Mouse (Mus musculus) ES-Bruce4 (cell line): ENCODE data around the gene Ckap5. TPM values are rescaled to one million over a fixed set of nuclear protein-coding genes. Genes with fewer than 3 reads are reported as not detected.
"Not testable (repeated sequence)": the region's sequence is repeated elsewhere in the genome, so short reads cannot be mapped to it uniquely, and the experiment has no call there.

ENCODE experiments used
- H3K27ac ChIP-seq: 2 replicates; pipeline ENCODE4 v1.5.1; 2012; ENCODE audit warnings: low read length, inconsistent platforms; ENCODE audit not compliant: insufficient read depth
- H3K27me3 ChIP-seq: 2 replicates; pipeline ENCODE4 v1.6.1; 2012; ENCODE audit warnings: mild to moderate bottlenecking, low read length, inconsistent platforms; ENCODE audit not compliant: control insufficient read depth, poor library complexity, insufficient read depth, severe bottlenecking
- H3K36me3 ChIP-seq: 2 replicates; pipeline ENCODE4 v1.6.1; 2012; ENCODE audit warnings: inconsistent platforms, mild to moderate bottlenecking, low read length, moderate library complexity; ENCODE audit not compliant: control insufficient read depth, poor library complexity, insufficient read depth, severe bottlenecking
- H3K4me1 ChIP-seq: one replicate; pipeline ENCODE4 v1.8.1; 2011; ENCODE audit warnings: low read length; ENCODE audit not compliant: control insufficient read depth, insufficient read depth
- H3K4me3 ChIP-seq: 2 replicates; pipeline ENCODE4 v1.5.1; 2011; ENCODE audit warnings: low read depth, mild to moderate bottlenecking, low read length
- H3K9ac ChIP-seq: 2 replicates; pipeline ENCODE4 v1.6.1; 2012; ENCODE audit warnings: low read depth, mild to moderate bottlenecking, inconsistent platforms; ENCODE audit not compliant: poor library complexity, severe bottlenecking
- H3K9me3 ChIP-seq: replicated peaks from 2 replicates; pipeline ENCODE4 v1.6.1; 2012; ENCODE audit warnings: mild to moderate bottlenecking, low read length, inconsistent platforms; ENCODE audit not compliant: control insufficient read depth, poor library complexity, insufficient read depth, severe bottlenecking
- CTCF ChIP-seq: IDR thresholded peaks from one replicate; pipeline ENCODE4 v1.8.1; 2011; ENCODE audit warnings: low read depth, low read length
- EP300 ChIP-seq: IDR thresholded peaks from 2 replicates; pipeline ENCODE4 v1.6.1; 2011; ENCODE audit warnings: low read depth, low read length; ENCODE audit not compliant: insufficient read depth
- POLR2A ChIP-seq: IDR thresholded peaks from one replicate; pipeline ENCODE4 v1.8.1; 2011; ENCODE audit warnings: low read length; ENCODE audit not compliant: insufficient read depth
- polyA plus RNA-seq: library from polyadenylated mRNA; stranded (reverse); fragments of >200 nt; gene quantifications from 2 replicates; pipeline ENCODE4 v1.2.4, GENCODE M21; 2011; ENCODE audit warnings: low read depth; ENCODE audit not compliant: missing spikeins, insufficient read depth, insufficient read length

Ckap5 gene
- polyA plus RNA-seq, 1 experiment: 218 TPM

GRCm38 (mm10) chr2:91622356-91622755 lies 95.8 kb downstream of the Ckap5 start:
- Histone ChIP-seq H3K9me3 (no peaks in the 10 kb centered on the region), H3K27me3 (no peaks in the 10 kb centered on the region), H3K4me1 (no peaks in the 10 kb centered on the region), H3K9ac (no peak overlapping the region), H3K27ac (no peak overlapping the region), H3K36me3 (peaks cover 23% of the 10 kb centered on the region), H3K4me3 (no peak overlapping the region)
- no peak for TF ChIP-seq EP300
- TF ChIP-seq POLR2A: no peak
- TF ChIP-seq CTCF: no peak

- not testable (repeated sequence) for H3K4me1 ChIP-seq, H3K4me3 ChIP-seq, H3K27me3 ChIP-seq, H3K9me3 ChIP-seq, H3K9ac ChIP-seq, H3K27ac ChIP-seq
- peaks cover 18% of the 10 kb centered on the region for H3K36me3 ChIP-seq
Observed at GRCm38 (mm10) chr2:91623366-91623765, 96.8 kb downstream of the Ckap5 start.

- H3K9me3 ChIP-seq: no peaks in the 10 kb centered on the region
- no peaks in the 10 kb centered on the region for H3K27me3 ChIP-seq
- no peaks in the 10 kb centered on the region for H3K4me1 ChIP-seq
- no peak overlapping the region for H3K27ac ChIP-seq
- no peak overlapping the region for H3K4me3 ChIP-seq
- H3K36me3 ChIP-seq: no peaks in the 10 kb centered on the region; the same call in 1 of the 2 replicates
- TF ChIP-seq CTCF (no peak), POLR2A (no peak), EP300 (no peak)
- H3K9ac ChIP-seq: no peak overlapping the region
Observed at GRCm38 (mm10) chr2:91627486-91627885, 100.9 kb downstream of the Ckap5 start.

- Histone ChIP-seq H3K9ac (no peak overlapping the region), H3K4me1 (no peaks in the 10 kb centered on the region), H3K27ac (no peak overlapping the region), H3K9me3 (no peaks in the 10 kb centered on the region), H3K27me3 (no peaks in the 10 kb centered on the region), H3K36me3 (no peaks in the 10 kb centered on the region; the same call in 1 of the 2 replicates), H3K4me3 (no peak overlapping the region)
- TF ChIP-seq EP300 (no peak), POLR2A (no peak), CTCF (no peak)
Observed at GRCm38 (mm10) chr2:91628171-91628570, 101.6 kb downstream of the Ckap5 start.

- Histone ChIP-seq H3K9me3 (no peaks in the 10 kb centered on the region), H3K4me3 (no peak overlapping the region; the same call in 1 of the 2 replicates), H3K9ac (no peak overlapping the region), H3K36me3 (no peaks in the 10 kb centered on the region), H3K27ac (no peak overlapping the region), H3K27me3 (no peaks in the 10 kb centered on the region), H3K4me1 (no peaks in the 10 kb centered on the region)
- TF ChIP-seq CTCF: peak; percentile 53
- no peak for TF ChIP-seq EP300
Observed at GRCm38 (mm10) chr2:91629682-91630081, 103.1 kb downstream of the Ckap5 start.

GRCm38 (mm10) chr2:91630384-91630783 lies 103.8 kb downstream of the Ckap5 start:
- H3K4me1 ChIP-seq: no peaks in the 10 kb centered on the region
- TF ChIP-seq POLR2A (no peak), EP300 (no peak), CTCF (no peak)
- no peak overlapping the region for H3K27ac ChIP-seq
- H3K9ac ChIP-seq: no peak overlapping the region
- H3K9me3 ChIP-seq: no peaks in the 10 kb centered on the region
- no peaks in the 10 kb centered on the region for H3K27me3 ChIP-seq
- no peaks in the 10 kb centered on the region for H3K36me3 ChIP-seq
- no peak overlapping the region for H3K4me3 ChIP-seq

- H3K9me3 ChIP-seq: no peaks in the 10 kb centered on the region
- no peaks in the 10 kb centered on the region for H3K4me1 ChIP-seq
Observed at GRCm38 (mm10) chr2:91631826-91632225, 105.3 kb downstream of the Ckap5 start.

More at GRCm38 (mm10) chr2:91631826-91632225, 105.3 kb downstream of the Ckap5 start:
- no peaks in the 10 kb centered on the region for H3K27me3 ChIP-seq
- no peaks in the 10 kb centered on the region for H3K36me3 ChIP-seq
- H3K4me3 ChIP-seq: no peak overlapping the region
- no peak overlapping the region for H3K27ac ChIP-seq
- TF ChIP-seq CTCF (no peak), POLR2A (no peak), EP300 (no peak)
- no peak overlapping the region for H3K9ac ChIP-seq
